Mouse (Mus musculus) midbrain, embryonic 16.5 days (tissue): ENCODE results near the gene Ing5. TPM values are rescaled to one million over a fixed set of nuclear protein-coding genes. Genes with fewer than 3 reads are reported as not detected.
A peak's percentile ranks its signal among the peaks of the same experiment; 100 is the strongest.

Experiments
- ATAC-seq: fragments of 200-750 bp; cut with Nextera tagmentation; 2 replicates; pipeline ENCODE4 v1.8.0; 2017; ENCODE audit warnings: moderate TSS enrichment
- H3K27ac ChIP-seq: fragments of 300-500 bp; sonication (generic); 2 replicates; pipeline ENCODE4 v1.5.1; 2014; ENCODE audit warnings: mild to moderate bottlenecking, low read length, mixed read lengths
- H3K27me3 ChIP-seq: fragments of 300-500 bp; sonication (generic); 2 replicates; pipeline ENCODE4 v1.6.1; 2014; ENCODE audit warnings: low read depth, low read length, mixed read lengths; ENCODE audit not compliant: control insufficient read depth, insufficient read depth
- H3K36me3 ChIP-seq: fragments of 300-500 bp; sonication (generic); 2 replicates; pipeline ENCODE4 v1.6.1; 2014; ENCODE audit warnings: mild to moderate bottlenecking, low read length, moderate library complexity, mixed read lengths; ENCODE audit not compliant: control insufficient read depth, insufficient read depth
- H3K4me1 ChIP-seq: fragments of 300-500 bp; sonication (generic); 2 replicates; pipeline ENCODE4 v1.6.1; 2014; ENCODE audit warnings: mild to moderate bottlenecking, low read length, mixed read lengths; ENCODE audit not compliant: control insufficient read depth, insufficient read depth
- H3K4me2 ChIP-seq: fragments of 300-500 bp; sonication (generic); 2 replicates; pipeline ENCODE4 v1.6.1; 2014; ENCODE audit warnings: mild to moderate bottlenecking, low read length, mixed read lengths
- H3K4me3 ChIP-seq: fragments of 300-500 bp; sonication (generic); 2 replicates; pipeline ENCODE4 v1.5.1; 2014; ENCODE audit warnings: low read depth, mild to moderate bottlenecking, low read length, moderate library complexity, mixed read lengths
- H3K9ac ChIP-seq: fragments of 300-500 bp; sonication (generic); 2 replicates; pipeline ENCODE4 v1.6.1; 2014; ENCODE audit warnings: low read depth, low read length, mixed read lengths
- H3K9me3 ChIP-seq: fragments of 300-500 bp; sonication (generic); replicated peaks from 2 replicates; pipeline ENCODE4 v1.6.1; 2014; ENCODE audit warnings: mild to moderate bottlenecking, low read length, mixed read lengths; ENCODE audit not compliant: control insufficient read depth, poor library complexity, severe bottlenecking
- WGBS: fragments of 180-500 bp; shearing (Covaris S2); extraction: QIAGEN DNeasy Blood & Tissue Kit; methylation state at CpG from one replicate; pipeline ENCODE4 v1.1.7; 2014; 5-methylcytosine and 5-hydroxymethylcytosine counted together
- polyA plus RNA-seq: library from polyadenylated mRNA; unstranded; fragments of >200 nt; fragmentation: Nextera tagmentation; extraction: Ambion mirVana; gene quantifications from 2 replicates; pipeline ENCODE4 v1.2.1, GENCODE M21; 2015

The Ing5 gene
- polyA plus RNA-seq, 1 experiment from 2014 or later: 10.0 TPM

DNA sequence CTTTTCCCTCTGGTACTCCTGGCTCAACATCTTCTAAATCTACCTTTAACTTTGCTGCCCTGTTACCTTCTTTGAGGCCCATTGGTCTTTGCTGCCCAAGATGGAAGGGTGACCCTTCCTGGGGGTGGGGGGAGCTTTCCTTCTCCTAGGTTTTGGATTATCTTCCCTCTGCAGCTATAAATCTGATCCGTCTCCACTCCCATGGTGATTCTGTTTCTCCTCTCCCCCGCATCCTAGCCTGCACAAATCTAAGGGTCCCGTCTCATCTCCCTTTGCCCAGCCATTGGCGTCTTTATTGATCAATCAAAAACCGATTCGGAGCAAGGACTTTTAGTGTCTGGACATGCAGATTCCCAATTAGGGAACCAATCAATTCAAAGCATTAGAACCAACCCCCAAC is 36.2 kb upstream of the Ing5 start:
- Histone ChIP-seq H3K27me3 (no peaks in the 10 kb centered on the region), H3K36me3 (no peaks in the 10 kb centered on the region; the same call in 1 of the 2 replicates), H3K9ac (no peak overlapping the region), H3K9me3 (no peaks in the 10 kb centered on the region), H3K27ac (no peak overlapping the region), H3K4me3 (no peak overlapping the region), H3K4me2 (no peak overlapping the region), H3K4me1 (no peaks in the 10 kb centered on the region)
- no peak for ATAC-seq
- 95% methylated on average over 6 of the region's 6 CpGs for WGBS

DNA sequence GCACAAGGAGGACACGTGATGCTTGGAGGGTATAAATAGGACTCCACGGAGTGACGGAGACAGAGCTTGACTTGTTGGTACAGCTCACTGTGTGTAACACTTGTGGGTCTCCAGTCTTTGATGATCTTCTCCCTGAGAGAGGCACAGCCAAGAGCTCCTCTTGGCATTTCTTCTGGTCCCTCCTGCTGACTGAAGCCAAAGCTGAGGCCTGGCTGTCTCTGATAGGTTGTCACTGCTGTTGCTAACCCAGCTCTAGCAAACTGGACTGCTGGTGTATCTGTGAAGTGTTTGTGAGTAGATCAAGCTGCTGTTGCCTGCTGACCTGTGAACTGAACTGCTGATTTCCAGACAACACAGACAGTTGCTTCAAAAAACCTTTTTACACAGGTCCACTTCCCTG is 33.9 kb upstream of the Ing5 start:
- Histone ChIP-seq H3K4me1 (no peaks in the 10 kb centered on the region), H3K36me3 (peaks cover 12% of the 10 kb centered on the region), H3K4me3 (no peak overlapping the region), H3K27me3 (no peaks in the 10 kb centered on the region), H3K9me3 (no peaks in the 10 kb centered on the region), H3K9ac (no peak overlapping the region), H3K4me2 (no peak overlapping the region), H3K27ac (no peak overlapping the region)
- WGBS: 95% methylated on average over 3 of the region's 3 CpGs
- no peak for ATAC-seq

DNA sequence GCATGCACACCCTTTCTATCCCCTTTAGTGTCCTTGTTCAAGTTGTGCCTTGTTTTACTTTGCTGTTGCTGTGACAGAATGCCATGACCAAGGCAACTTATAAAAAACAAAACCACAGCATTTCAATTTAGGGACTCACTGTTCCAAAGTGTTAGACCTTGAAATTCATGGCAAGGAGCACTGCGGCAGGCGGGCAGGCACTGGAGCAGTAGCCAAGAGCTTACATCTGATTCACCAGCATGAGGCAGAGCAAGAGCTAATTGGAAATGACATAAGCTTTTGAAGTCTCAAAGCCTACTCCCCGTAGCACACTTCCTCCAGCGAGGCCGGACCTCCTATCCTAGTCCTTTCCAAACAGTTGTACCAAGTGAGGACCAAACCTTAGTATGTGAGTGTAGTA is 27.1 kb upstream of the Ing5 start:
- H3K27ac ChIP-seq: no peak overlapping the region
- no peaks in the 10 kb centered on the region for H3K27me3 ChIP-seq
- H3K4me1 ChIP-seq: no peaks in the 10 kb centered on the region
- no peak overlapping the region for H3K4me2 ChIP-seq
- no peaks in the 10 kb centered on the region for H3K9me3 ChIP-seq
- no peak overlapping the region for H3K9ac ChIP-seq
- no peak overlapping the region for H3K4me3 ChIP-seq
- H3K36me3 ChIP-seq: peaks cover 38% of the 10 kb centered on the region
- no peak for ATAC-seq
- 90% methylated on average over 5 of the region's 5 CpGs for WGBS

DNA sequence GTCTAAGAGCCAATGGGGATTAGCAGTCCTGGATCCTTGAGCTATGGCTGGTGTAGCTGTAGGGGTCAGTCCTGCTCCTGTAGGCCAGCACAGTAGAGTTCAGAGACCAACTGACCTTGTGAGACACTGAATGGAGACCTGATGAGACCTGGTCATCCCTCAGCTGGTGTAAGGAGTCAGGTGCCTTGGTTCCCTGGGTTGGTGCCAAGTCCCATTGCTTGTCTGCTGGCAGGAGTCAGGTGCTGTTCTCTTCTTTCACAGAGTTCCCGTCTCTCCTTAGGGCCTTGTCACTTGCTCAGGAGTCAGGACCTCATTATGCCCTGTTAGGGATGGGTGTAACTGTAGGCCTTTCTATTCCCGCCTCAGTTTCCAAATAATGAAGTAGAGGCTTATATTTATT is 16.9 kb upstream of the Ing5 start:
- Histone ChIP-seq H3K27ac (no peak overlapping the region), H3K9ac (no peak overlapping the region), H3K4me1 (no peaks in the 10 kb centered on the region), H3K9me3 (no peaks in the 10 kb centered on the region; the same call in 1 of the 2 replicates), H3K4me3 (no peak overlapping the region), H3K4me2 (no peak overlapping the region), H3K27me3 (no peaks in the 10 kb centered on the region), H3K36me3 (peaks cover 50% of the 10 kb centered on the region)
- no peak for ATAC-seq
- 88% methylated on average over 2 of the region's 2 CpGs for WGBS

DNA sequence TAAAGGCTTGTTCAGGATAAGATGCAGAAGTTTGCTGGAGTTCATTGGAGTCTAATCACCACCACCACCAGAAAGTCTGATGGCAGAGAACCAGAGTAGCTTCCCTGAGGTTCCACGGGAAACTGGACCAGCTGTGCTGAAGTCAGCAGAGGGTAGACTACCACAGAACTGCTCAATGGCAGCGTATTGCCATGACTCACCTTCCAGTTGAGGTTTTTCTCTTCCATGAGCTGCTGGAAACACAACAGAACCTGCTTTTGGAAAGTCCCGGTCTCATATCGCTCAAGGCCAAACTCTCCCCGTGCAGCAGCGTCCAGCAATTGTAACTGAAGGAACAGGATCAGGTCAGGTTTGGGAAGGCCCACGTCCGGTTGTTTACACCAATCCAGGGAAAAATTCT is 9.2 kb upstream of the Ing5 start:
- no peak for ATAC-seq
- H3K27me3 ChIP-seq: no peaks in the 10 kb centered on the region
- no peak overlapping the region for H3K4me2 ChIP-seq
- H3K9ac ChIP-seq: no peak overlapping the region
- no peak overlapping the region for H3K4me3 ChIP-seq
- WGBS: 96% methylated on average over 8 of the region's 8 CpGs
- H3K4me1 ChIP-seq: no peaks in the 10 kb centered on the region
- H3K27ac ChIP-seq: no peak overlapping the region
- no peaks in the 10 kb centered on the region; the same call in 1 of the 2 replicates for H3K9me3 ChIP-seq
- peaks cover 32% of the 10 kb centered on the region for H3K36me3 ChIP-seq

DNA sequence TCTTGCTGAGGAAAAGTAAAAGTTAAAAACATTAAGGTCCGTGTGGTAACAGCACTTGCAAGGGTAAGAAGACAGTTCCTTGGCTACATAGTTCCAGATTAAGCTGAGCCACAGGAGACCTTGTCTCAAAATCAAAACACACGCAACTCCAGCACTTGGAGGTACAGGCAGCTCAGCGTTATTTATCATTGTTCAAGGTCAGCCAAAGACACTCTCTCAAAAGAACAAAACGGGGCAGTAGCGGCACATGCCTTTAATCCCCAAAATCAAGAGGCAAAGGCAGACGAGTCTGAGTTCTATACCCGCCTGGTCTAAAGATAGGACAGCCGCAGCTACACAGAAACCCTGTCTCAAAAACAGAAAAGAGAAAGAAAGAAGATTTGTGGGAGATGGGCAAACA is 7.9 kb upstream of the Ing5 start:
- no peak overlapping the region for H3K4me2 ChIP-seq
- no peak overlapping the region for H3K27ac ChIP-seq
- no peak for ATAC-seq

DNA sequence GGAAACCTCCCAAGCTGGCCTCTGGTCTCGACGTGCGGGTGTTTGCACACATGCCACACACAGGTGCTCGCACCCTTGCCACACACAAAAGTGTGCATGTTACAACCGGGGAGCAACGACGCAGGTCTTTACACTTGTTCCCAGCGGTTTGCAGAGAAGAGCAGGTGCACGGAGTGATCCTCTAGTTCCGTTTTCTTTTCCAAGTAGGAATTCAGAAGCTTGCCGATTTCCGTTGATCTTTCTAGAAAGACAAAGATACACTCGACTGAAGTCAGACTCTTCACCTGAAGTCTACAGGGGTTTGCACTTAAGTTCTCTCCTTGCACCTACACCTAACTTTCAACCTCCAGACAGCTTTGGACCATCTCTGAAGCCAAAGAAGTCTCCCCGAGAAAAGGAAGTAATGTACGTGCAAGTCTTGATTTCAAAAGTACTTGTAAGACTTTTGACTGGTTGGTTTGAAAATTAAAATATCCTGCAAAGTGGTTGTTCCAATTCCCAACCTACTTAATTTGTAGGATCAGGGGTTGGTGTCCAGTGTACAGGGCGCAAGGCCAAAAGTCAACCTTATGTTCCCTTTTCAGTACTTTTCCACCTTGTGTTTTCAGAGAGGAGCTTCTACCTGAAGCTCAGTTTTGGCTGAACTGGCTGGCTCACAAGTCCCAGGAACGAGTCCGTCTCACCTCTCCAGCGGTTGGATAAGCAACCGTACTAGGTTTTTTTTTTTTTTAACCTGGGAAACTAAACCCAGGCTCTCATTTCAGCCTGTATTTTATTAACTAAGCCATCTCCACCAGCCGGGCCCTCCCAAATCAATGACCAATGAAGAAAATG is 2.9 kb upstream of the Ing5 start:
- peak overlapping the region; percentile 85 for H3K9ac ChIP-seq
- peaks cover 27% of the 10 kb centered on the region for H3K4me1 ChIP-seq
- H3K4me2 ChIP-seq: peak overlapping the region; percentile 85
- no peaks in the 10 kb centered on the region for H3K9me3 ChIP-seq
- WGBS: 77% methylated on average over 21 of the region's 21 CpGs
- peak overlapping the region; percentile 80 for H3K27ac ChIP-seq
- no peaks in the 10 kb centered on the region for H3K27me3 ChIP-seq
- H3K4me3 ChIP-seq: peak overlapping the region; percentile 85
- no peaks in the 10 kb centered on the region for H3K36me3 ChIP-seq
- ATAC-seq: no peak

More for the DNA sequence above, 7.9 kb upstream of the Ing5 start:
- 76% methylated on average over 8 of the region's 8 CpGs for WGBS
- H3K27me3 ChIP-seq: no peaks in the 10 kb centered on the region
- peaks cover 2% of the 10 kb centered on the region for H3K4me1 ChIP-seq
- no peak overlapping the region for H3K9ac ChIP-seq
- no peak overlapping the region for H3K4me3 ChIP-seq
- no peaks in the 10 kb centered on the region; the same call in 1 of the 2 replicates for H3K9me3 ChIP-seq
- H3K36me3 ChIP-seq: peaks cover 28% of the 10 kb centered on the region

DNA sequence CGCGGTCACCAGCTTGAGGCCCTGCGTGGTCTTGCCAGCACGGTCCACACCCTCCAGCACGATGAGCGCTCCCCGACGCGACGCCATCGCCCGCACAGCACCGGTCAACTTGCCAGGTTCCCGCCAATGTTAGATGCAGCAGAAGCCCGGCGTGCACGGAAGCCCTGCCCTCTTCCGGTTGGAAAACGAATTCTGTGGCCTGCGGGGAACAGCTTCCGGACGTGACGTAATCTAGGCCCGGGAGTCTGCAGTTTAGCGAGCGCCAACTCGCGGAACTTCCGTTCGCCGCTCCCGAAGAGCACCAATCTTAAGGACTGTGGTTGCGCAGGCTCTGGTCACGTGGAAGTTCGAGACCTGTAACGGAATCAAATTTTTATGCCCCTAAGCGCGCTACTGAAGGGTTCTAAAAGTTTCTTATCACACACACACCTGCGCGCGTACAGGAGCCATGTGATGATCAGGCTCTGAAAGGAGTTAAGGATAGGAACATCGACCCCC is 2.0 kb upstream of the Ing5 start, which contains the start of gene Dtymk:
Gene Dtymk (minus strand): TSS at position 194 of the 498 bp plus-strand sequence.
- Histone ChIP-seq H3K4me2 (peak within 1 kb of the TSS; percentile 85), H3K27ac (peak within 1 kb of the TSS; percentile 80), H3K4me1 (peaks cover 27% of the 10 kb centered on the region), H3K9me3 (no peaks in the 10 kb centered on the region), H3K36me3 (no peaks in the 10 kb centered on the region), H3K27me3 (no peaks in the 10 kb centered on the region), H3K4me3 (peak within 1 kb of the TSS; percentile 85), H3K9ac (peak within 1 kb of the TSS; percentile 85)
- peak; percentile 61 for ATAC-seq
- WGBS: under 1% methylated on average over 42 of the region's 42 CpGs

DNA sequence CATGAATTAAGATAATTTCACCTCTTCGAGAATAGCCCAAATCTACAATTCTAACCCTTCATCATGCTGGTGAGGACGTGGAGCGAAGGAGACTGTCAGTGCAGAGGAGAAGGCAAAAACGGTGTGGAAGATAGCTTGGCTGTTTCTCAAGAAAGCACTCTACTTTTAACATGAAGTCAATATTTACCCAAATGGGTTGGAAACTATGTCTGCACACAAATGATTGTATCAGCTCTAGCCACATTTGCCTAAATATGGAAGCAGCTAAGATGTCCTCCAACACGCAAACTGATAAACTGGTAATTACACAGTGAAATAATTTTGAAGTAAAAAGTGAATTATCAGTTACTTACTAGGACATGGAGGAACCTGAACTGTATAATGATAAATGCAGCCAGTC is 994 bp upstream of the Ing5 start:
- Histone ChIP-seq H3K9ac (no peak overlapping the region), H3K9me3 (no peaks in the 10 kb centered on the region), H3K4me2 (peak overlapping the region; percentile 79; the same call in 1 of the 2 replicates), H3K4me3 (no peak overlapping the region), H3K27me3 (no peaks in the 10 kb centered on the region), H3K4me1 (peaks cover 27% of the 10 kb centered on the region), H3K27ac (no peak overlapping the region; the same call in 1 of the 2 replicates), H3K36me3 (no peaks in the 10 kb centered on the region)
- no peak for ATAC-seq
- WGBS: 89% methylated on average over 5 of the region's 5 CpGs
